Mouse (Mus musculus): ENCODE results near the gene Alkbh5. TPM values are rescaled to one million over a fixed set of nuclear protein-coding genes. Genes with fewer than 3 reads are reported as not detected.

Gene Alkbh5
- polyA plus RNA-seq, 1 experiment: 52.1 TPM

DNA sequence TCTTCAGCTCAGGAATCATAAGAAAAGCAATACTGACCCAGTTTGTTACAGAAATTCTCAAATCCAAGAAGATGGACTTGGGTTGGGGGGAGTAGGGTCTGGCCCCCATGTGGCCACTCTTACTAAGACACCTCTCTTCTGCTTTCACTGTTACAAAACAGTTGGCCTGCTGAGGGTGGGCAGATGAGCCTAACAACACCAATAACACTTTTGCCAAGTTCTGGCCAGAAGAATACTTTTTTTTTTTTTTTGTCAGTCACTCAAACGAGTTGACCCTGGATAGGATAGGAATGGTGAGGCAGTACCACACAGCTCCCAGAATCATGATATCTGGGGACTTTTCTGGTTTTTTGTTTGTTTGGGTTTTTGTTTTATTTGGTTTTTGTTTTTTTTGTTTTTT, 24.3 kb upstream of the Alkbh5 start:
- Histone ChIP-seq H3K27ac (ENCODE audit: insufficient read depth, low read length) (no peak overlapping the region), H3K4me3 (ENCODE audit: low read depth, low read length) (no peak overlapping the region), H3K9ac (ENCODE audit: low read depth, poor library complexity, severe bottlenecking) (no peak overlapping the region), H3K9me3 (replicated peaks; ENCODE audit: control insufficient read depth, insufficient read depth, low read length, poor library complexity, severe bottlenecking) (no peaks in the 10 kb centered on the region), H3K4me1 (ENCODE audit: control insufficient read depth, insufficient read depth, low read length) (no peaks in the 10 kb centered on the region), H3K27me3 (ENCODE audit: control insufficient read depth, insufficient read depth, low read length, poor library complexity, severe bottlenecking) (no peaks in the 10 kb centered on the region), H3K36me3 (ENCODE audit: control insufficient read depth, insufficient read depth, low read length, poor library complexity, severe bottlenecking) (no peaks in the 10 kb centered on the region)
- no peak for TF ChIP-seq CTCF (IDR thresholded peaks at IDR 0.05; ENCODE audit: low read depth, low read length)
- no peak for TF ChIP-seq EP300 (IDR thresholded peaks at IDR 0.05; ENCODE audit: insufficient read depth, low read depth, low read length)
- TF ChIP-seq POLR2A (IDR thresholded peaks at IDR 0.05; ENCODE audit: insufficient read depth, low read length): no peak

DNA sequence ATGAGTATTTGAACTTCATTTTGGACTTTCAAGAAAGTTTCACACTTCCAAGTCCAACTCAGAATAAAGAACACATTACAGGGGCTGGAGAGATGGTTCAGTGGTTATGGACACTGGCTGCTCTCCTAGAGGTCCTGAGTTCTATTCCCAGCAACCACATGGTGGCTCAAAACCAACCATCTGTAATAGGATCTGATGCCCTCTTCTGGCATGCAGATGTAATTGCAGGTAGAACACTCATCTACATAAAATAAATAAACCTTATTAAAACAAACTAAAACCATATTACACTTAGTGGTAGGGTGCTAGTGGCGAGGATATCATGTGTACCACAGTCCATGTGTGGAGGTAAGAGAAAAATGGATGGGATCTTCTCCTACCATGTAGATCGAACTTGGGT, 23.7 kb upstream of the Alkbh5 start:
- no peak overlapping the region for H3K4me3 ChIP-seq (ENCODE audit: low read depth, low read length)
- no peaks in the 10 kb centered on the region for H3K27me3 ChIP-seq (ENCODE audit: control insufficient read depth, insufficient read depth, low read length, poor library complexity, severe bottlenecking)
- H3K9ac ChIP-seq (ENCODE audit: low read depth, poor library complexity, severe bottlenecking): no peak overlapping the region
- H3K36me3 ChIP-seq (ENCODE audit: control insufficient read depth, insufficient read depth, low read length, poor library complexity, severe bottlenecking): no peaks in the 10 kb centered on the region
- no peaks in the 10 kb centered on the region for H3K4me1 ChIP-seq (ENCODE audit: control insufficient read depth, insufficient read depth, low read length)
- no peak for TF ChIP-seq POLR2A (IDR thresholded peaks at IDR 0.05; ENCODE audit: insufficient read depth, low read length)
- peak; percentile 18 for TF ChIP-seq CTCF (IDR thresholded peaks at IDR 0.05; ENCODE audit: low read depth, low read length)
- no peak for TF ChIP-seq EP300 (IDR thresholded peaks at IDR 0.05; ENCODE audit: insufficient read depth, low read depth, low read length)
- no peak overlapping the region for H3K27ac ChIP-seq (ENCODE audit: insufficient read depth, low read length)
- H3K9me3 ChIP-seq (replicated peaks; ENCODE audit: control insufficient read depth, insufficient read depth, low read length, poor library complexity, severe bottlenecking): no peaks in the 10 kb centered on the region

DNA sequence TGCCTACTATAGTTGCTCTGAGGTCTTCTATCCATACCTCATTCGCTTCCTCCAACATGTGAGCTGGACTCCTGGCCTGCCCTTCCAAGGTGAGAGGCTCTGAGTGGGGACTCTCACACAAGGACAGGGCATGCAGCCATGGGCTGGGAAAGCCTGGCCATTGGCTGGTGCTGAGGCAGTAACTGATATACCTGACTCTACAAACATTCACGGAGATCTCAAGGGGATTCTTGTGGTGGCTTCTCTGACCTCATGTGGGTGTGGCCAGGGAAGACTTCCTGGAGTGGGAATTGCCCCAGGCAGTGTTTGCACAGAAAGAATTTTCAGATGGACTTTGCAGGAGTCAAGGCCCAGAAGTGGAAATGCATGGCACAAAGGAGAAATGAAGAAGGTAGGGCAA, 21.2 kb upstream of the Alkbh5 start:
- Histone ChIP-seq H3K4me1 (ENCODE audit: control insufficient read depth, insufficient read depth, low read length) (no peaks in the 10 kb centered on the region), H3K36me3 (ENCODE audit: control insufficient read depth, insufficient read depth, low read length, poor library complexity, severe bottlenecking) (no peaks in the 10 kb centered on the region), H3K27me3 (ENCODE audit: control insufficient read depth, insufficient read depth, low read length, poor library complexity, severe bottlenecking) (no peaks in the 10 kb centered on the region), H3K27ac (ENCODE audit: insufficient read depth, low read length) (no peak overlapping the region), H3K9me3 (replicated peaks; ENCODE audit: control insufficient read depth, insufficient read depth, low read length, poor library complexity, severe bottlenecking) (no peaks in the 10 kb centered on the region), H3K9ac (ENCODE audit: low read depth, poor library complexity, severe bottlenecking) (no peak overlapping the region), H3K4me3 (ENCODE audit: low read depth, low read length) (no peak overlapping the region)
- TF ChIP-seq EP300 (IDR thresholded peaks at IDR 0.05; ENCODE audit: insufficient read depth, low read depth, low read length): no peak
- TF ChIP-seq POLR2A (IDR thresholded peaks at IDR 0.05; ENCODE audit: insufficient read depth, low read length): no peak
- TF ChIP-seq CTCF (IDR thresholded peaks at IDR 0.05; ENCODE audit: low read depth, low read length): no peak

DNA sequence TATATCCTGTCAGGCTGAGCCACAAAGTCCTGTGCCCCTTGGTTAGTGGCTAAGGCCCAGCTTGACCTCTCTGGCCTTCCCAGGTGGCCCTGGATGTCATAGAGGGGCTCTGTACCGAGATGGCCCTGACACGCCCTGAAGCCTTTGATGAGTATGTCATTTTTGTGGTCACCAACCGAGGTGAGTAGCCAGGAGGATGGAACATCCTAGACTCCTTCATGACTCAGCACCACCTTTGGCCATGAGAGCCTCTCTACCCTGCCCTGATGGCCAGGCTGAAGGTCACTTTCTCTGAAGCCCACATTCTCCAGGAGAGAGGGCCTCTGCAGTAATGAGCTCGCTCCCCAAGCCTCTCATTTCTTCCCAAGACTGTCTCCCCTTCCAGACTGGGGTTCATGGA, 17.9 kb upstream of the Alkbh5 start:
- Histone ChIP-seq H3K27me3 (ENCODE audit: control insufficient read depth, insufficient read depth, low read length, poor library complexity, severe bottlenecking) (no peaks in the 10 kb centered on the region), H3K27ac (ENCODE audit: insufficient read depth, low read length) (no peak overlapping the region)
- TF ChIP-seq CTCF (IDR thresholded peaks at IDR 0.05; ENCODE audit: low read depth, low read length): no peak
- no peak for TF ChIP-seq EP300 (IDR thresholded peaks at IDR 0.05; ENCODE audit: insufficient read depth, low read depth, low read length)
- TF ChIP-seq POLR2A (IDR thresholded peaks at IDR 0.05; ENCODE audit: insufficient read depth, low read length): no peak

DNA sequence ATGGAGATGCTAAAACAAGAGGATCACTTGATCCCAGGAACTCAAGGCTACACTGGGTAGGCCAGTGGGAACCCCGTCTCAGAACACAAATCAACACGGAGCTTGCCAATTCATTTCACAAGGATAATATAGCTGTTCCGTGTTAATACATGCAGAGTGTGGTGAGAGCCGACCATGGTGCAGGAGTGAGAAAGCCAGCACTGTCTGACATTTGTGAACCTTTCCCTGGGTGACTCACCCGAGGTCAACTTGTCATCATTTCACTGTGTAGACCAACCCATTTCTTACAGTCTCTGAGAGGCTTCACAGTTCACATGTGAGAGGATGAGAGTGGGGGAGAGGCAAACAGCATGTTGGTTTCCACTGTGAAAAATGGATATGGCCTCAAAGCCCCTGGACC, 14.2 kb upstream of the Alkbh5 start:
- Histone ChIP-seq H3K27ac (ENCODE audit: insufficient read depth, low read length) (no peak overlapping the region), H3K4me3 (ENCODE audit: low read depth, low read length) (no peak overlapping the region), H3K9me3 (replicated peaks; ENCODE audit: control insufficient read depth, insufficient read depth, low read length, poor library complexity, severe bottlenecking) (no peaks in the 10 kb centered on the region), H3K4me1 (ENCODE audit: control insufficient read depth, insufficient read depth, low read length) (no peaks in the 10 kb centered on the region), H3K27me3 (ENCODE audit: control insufficient read depth, insufficient read depth, low read length, poor library complexity, severe bottlenecking) (no peaks in the 10 kb centered on the region), H3K9ac (ENCODE audit: low read depth, poor library complexity, severe bottlenecking) (no peak overlapping the region), H3K36me3 (ENCODE audit: control insufficient read depth, insufficient read depth, low read length, poor library complexity, severe bottlenecking) (no peaks in the 10 kb centered on the region)
- TF ChIP-seq EP300 (IDR thresholded peaks at IDR 0.05; ENCODE audit: insufficient read depth, low read depth, low read length): no peak
- TF ChIP-seq CTCF (IDR thresholded peaks at IDR 0.05; ENCODE audit: low read depth, low read length): no peak
- no peak for TF ChIP-seq POLR2A (IDR thresholded peaks at IDR 0.05; ENCODE audit: insufficient read depth, low read length)

More for the DNA sequence above, 17.9 kb upstream of the Alkbh5 start:
- H3K4me1 ChIP-seq (ENCODE audit: control insufficient read depth, insufficient read depth, low read length): no peaks in the 10 kb centered on the region
- no peak overlapping the region for H3K4me3 ChIP-seq (ENCODE audit: low read depth, low read length)
- H3K9ac ChIP-seq (ENCODE audit: low read depth, poor library complexity, severe bottlenecking): no peak overlapping the region
- no peaks in the 10 kb centered on the region for H3K9me3 ChIP-seq (replicated peaks; ENCODE audit: control insufficient read depth, insufficient read depth, low read length, poor library complexity, severe bottlenecking)
- no peaks in the 10 kb centered on the region for H3K36me3 ChIP-seq (ENCODE audit: control insufficient read depth, insufficient read depth, low read length, poor library complexity, severe bottlenecking)

DNA sequence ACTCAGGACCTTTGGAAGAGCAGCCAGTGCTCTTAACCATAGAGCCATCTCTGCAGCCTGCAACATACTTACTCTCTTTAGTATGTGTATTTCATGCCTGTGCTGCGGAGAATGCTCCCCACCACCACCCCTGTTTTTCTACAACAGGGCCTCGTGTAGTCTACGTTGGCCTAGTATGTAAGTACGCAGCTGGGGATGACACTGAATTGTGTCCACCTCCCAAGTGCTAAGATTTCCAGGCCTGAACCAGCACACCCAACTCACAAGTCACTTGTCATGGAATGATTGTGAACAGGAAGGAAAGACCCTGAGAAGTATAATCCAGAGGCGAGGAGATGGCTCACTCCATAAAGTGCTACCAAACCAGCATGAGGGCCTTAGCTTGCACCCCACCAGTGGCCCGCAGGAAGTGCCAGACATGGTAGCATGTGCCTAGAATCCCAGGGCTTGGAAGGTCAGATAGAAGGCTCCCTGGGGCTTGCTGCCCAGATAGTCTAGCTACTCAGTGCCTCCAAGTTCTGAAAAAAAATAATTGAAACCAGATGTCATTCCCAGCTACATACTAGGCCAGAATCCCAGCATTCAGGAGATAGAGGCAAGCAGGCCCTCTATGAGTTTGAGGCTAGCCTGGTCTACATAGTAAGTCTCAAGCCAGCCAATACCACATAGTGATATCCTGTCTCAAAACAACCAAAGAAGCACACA, 13.4 kb upstream of the Alkbh5 start:
- H3K9ac ChIP-seq (ENCODE audit: low read depth, poor library complexity, severe bottlenecking): no peak overlapping the region
- no peaks in the 10 kb centered on the region for H3K36me3 ChIP-seq (ENCODE audit: control insufficient read depth, insufficient read depth, low read length, poor library complexity, severe bottlenecking)
- H3K9me3 ChIP-seq (replicated peaks; ENCODE audit: control insufficient read depth, insufficient read depth, low read length, poor library complexity, severe bottlenecking): no peaks in the 10 kb centered on the region
- no peak overlapping the region for H3K27ac ChIP-seq (ENCODE audit: insufficient read depth, low read length)
- TF ChIP-seq EP300 (IDR thresholded peaks at IDR 0.05; ENCODE audit: insufficient read depth, low read depth, low read length): no peak
- no peak for TF ChIP-seq CTCF (IDR thresholded peaks at IDR 0.05; ENCODE audit: low read depth, low read length)
- TF ChIP-seq POLR2A (IDR thresholded peaks at IDR 0.05; ENCODE audit: insufficient read depth, low read length): no peak
- no peaks in the 10 kb centered on the region for H3K27me3 ChIP-seq (ENCODE audit: control insufficient read depth, insufficient read depth, low read length, poor library complexity, severe bottlenecking)
- no peaks in the 10 kb centered on the region for H3K4me1 ChIP-seq (ENCODE audit: control insufficient read depth, insufficient read depth, low read length)
- H3K4me3 ChIP-seq (ENCODE audit: low read depth, low read length): no peak overlapping the region

Measured in ES-Bruce4 (cell line).